Mouse (Mus musculus) heart, embryonic 13.5 days (tissue): ENCODE results near the gene Kpna2. TPM values are rescaled to one million over a fixed set of nuclear protein-coding genes. Genes with fewer than 3 reads are reported as not detected.
"Not testable (repeated sequence)": the region's sequence is repeated elsewhere in the genome, so short reads cannot be mapped to it uniquely, and the experiment has no call there.

Experiments used
- ATAC-seq: fragments of 200-750 bp; cut with Nextera tagmentation; 2 replicates; pipeline ENCODE4 v1.8.0; 2017; ENCODE audit warnings: moderate TSS enrichment; ENCODE audit not compliant: insufficient number of reproducible peaks, low FRiP score, low TSS enrichment; ENCODE audit errors: extremely low read depth
- H3K27ac ChIP-seq: fragments of 300-500 bp; sonication (generic); replicated peaks from 2 replicates; pipeline ENCODE4 v1.5.1; 2015; ENCODE audit warnings: moderate library complexity, mild to moderate bottlenecking, inconsistent platforms
- H3K27me3 ChIP-seq: fragments of 300-500 bp; sonication (generic); replicated peaks from 2 replicates; pipeline ENCODE4 v1.6.1; 2015; ENCODE audit warnings: mild to moderate bottlenecking, inconsistent platforms
- H3K36me3 ChIP-seq: fragments of 300-500 bp; sonication (generic); 2 replicates; pipeline ENCODE4 v1.6.1; 2015; ENCODE audit warnings: mild to moderate bottlenecking, inconsistent platforms
- H3K4me1 ChIP-seq: fragments of 300-500 bp; sonication (generic); 2 replicates; pipeline ENCODE4 v1.6.1; 2015; ENCODE audit warnings: inconsistent platforms
- H3K4me2 ChIP-seq: fragments of 300-500 bp; sonication (generic); 2 replicates; pipeline ENCODE4 v1.6.1; 2015; ENCODE audit warnings: inconsistent platforms, mild to moderate bottlenecking, moderate library complexity
- H3K4me3 ChIP-seq: fragments of 300-500 bp; sonication (generic); 2 replicates; pipeline ENCODE4 v1.5.1; 2015; ENCODE audit warnings: moderate library complexity, mild to moderate bottlenecking, inconsistent platforms
- H3K9ac ChIP-seq: fragments of 300-500 bp; sonication (generic); 2 replicates; pipeline ENCODE4 v1.6.1; 2015; ENCODE audit warnings: inconsistent platforms, mild to moderate bottlenecking, moderate library complexity
- H3K9me3 ChIP-seq: fragments of 300-500 bp; sonication (generic); 2 replicates; pipeline ENCODE4 v1.6.1; 2016; ENCODE audit warnings: inconsistent platforms
- WGBS: fragments of 180-500 bp; shearing (Covaris S2); methylation state at CpG from one replicate; pipeline ENCODE4 v1.1.7; 2015; ENCODE audit warnings: mixed read lengths; 5-methylcytosine and 5-hydroxymethylcytosine counted together
- polyA plus RNA-seq: library from polyadenylated mRNA; unstranded; fragments of >200 nt; fragmentation: Nextera tagmentation; extraction: Ambion mirVana; gene quantifications from 2 replicates; pipeline ENCODE4 v1.2.1, GENCODE M21; 2015

Gene Kpna2
- polyA plus RNA-seq, 1 experiment from 2014 or later, result 281 TPM

- WGBS, result 65% methylated on average over 1 of the region's 1 CpGs
- H3K9me3 ChIP-seq, result peaks cover 3% of the 10 kb centered on the region; the same call in 1 of the 2 replicates
- peaks cover 1% of the 10 kb centered on the region for H3K4me1 ChIP-seq
- 0 out of 2 replicates have a peak, but pooled peaks cover under 1% of the 10 kb centered on the region for H3K27me3 ChIP-seq
- no peak overlapping the region for H3K4me3 ChIP-seq
- H3K9ac ChIP-seq, result no peak overlapping the region
- no peaks in the 10 kb centered on the region for H3K36me3 ChIP-seq
- no peak overlapping the region for H3K27ac ChIP-seq
- ATAC-seq, result no peak
- H3K4me2 ChIP-seq, result no peak overlapping the region
Measured at GRCm38 (mm10) chr11:107016893-107017292, 17.6 kb upstream of the Kpna2 start.

DNA sequence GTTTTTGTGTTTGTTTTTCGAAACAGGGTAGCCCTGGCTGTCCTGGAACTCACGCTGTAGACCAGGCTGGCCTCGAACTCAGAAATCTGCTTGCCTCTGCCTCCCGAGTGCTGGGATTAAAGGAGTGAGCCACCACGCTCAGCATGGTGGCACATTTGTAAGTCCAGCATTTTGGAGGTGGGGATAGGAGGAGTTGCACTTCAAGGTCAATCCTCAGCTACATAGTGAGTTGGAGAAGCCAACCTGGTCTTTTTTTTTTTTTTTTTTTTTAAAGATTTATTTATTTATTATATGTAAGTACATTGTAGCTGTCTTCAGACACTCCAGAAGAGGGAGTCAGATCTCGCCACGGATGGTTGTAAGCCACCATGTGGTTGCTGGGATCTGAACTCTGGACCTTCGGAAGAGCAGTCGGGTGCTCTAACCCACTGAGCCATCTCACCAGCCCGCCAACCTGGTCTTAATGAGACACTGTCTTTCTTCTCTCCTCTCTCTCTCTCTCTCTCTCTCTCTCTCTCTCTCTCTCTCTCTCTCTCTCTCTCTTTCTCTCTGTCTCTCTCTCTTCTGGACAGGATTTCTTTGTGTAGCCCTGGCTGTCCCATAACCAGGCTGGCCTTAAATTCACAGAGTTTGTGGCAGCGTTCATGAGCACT is 16.3 kb upstream of the Kpna2 start:
- H3K36me3 ChIP-seq, H3K4me2 ChIP-seq, H3K27me3 ChIP-seq, H3K27ac ChIP-seq, H3K9ac ChIP-seq, H3K9me3 ChIP-seq, H3K4me1 ChIP-seq, ATAC-seq, H3K4me3 ChIP-seq: not testable (repeated sequence)
- WGBS, result 64% methylated on average over 11 of the region's 11 CpGs

GRCm38 (mm10) chr11:107014597-107015309 is 15.4 kb upstream of the Kpna2 start:
- Histone ChIP-seq H3K4me3 (peak overlapping the region; percentile 26; the same call in 1 of the 2 replicates), H3K27ac (no peak overlapping the region), H3K36me3 (no peaks in the 10 kb centered on the region), H3K9me3 (peaks cover 3% of the 10 kb centered on the region; the same call in 1 of the 2 replicates), H3K27me3 (no peaks in the 10 kb centered on the region), H3K4me2 (peak overlapping the region; percentile 41), H3K9ac (peak overlapping the region; percentile 37; the same call in 1 of the 2 replicates), H3K4me1 (peaks cover 9% of the 10 kb centered on the region)
- ATAC-seq, result no peak
- 33% methylated on average over 14 of the region's 14 CpGs for WGBS

- Histone ChIP-seq H3K4me3 (no peak overlapping the region), H3K9ac (no peak overlapping the region), H3K4me2 (peak overlapping the region; percentile 41; the same call in 1 of the 2 replicates), H3K4me1 (peaks cover 9% of the 10 kb centered on the region), H3K36me3 (no peaks in the 10 kb centered on the region), H3K27ac (no peak overlapping the region), H3K9me3 (peaks cover 3% of the 10 kb centered on the region; the same call in 1 of the 2 replicates), H3K27me3 (no peaks in the 10 kb centered on the region)
- ATAC-seq, result no peak
- WGBS, result 72% methylated on average over 11 of the region's 11 CpGs
Measured at GRCm38 (mm10) chr11:107014020-107014585, 14.8 kb upstream of the Kpna2 start.

DNA sequence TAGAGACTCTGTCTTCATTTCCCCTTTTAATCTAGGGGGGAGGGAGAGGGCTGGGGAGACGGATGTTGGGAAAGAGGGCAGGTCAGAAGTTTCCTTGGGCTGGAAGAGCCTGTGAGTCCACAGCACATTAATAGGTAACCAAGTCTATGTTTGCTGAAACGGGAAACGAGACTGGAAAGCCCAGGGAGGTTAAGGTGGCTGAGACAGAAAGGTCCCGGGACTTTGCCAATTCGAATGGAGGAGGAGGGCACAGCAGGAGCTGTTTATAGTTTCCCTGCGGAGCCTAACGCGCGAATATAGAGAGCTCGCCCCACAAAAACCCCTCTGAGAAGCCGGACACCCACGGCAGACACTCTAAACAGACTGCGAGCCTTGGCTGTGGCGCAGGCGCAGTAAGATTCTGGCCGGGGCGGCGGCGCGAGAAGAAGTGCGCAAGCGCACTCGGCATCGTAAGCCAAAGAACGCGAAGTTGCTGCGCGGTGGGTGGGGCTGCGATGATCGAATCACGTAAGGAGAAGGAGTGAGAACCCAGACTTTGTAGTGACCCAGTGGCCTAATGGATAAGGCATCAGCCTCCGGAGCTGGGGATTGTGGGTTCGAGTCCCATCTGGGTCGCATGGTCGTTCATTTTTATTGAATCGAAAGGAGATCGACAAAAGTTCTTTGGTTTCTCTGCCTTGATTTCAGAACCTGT is 13.1 kb upstream of the Kpna2 start:
- Histone ChIP-seq H3K36me3 (no peaks in the 10 kb centered on the region), H3K4me3 (peak overlapping the region; percentile 66), H3K27me3 (no peaks in the 10 kb centered on the region), H3K4me1 (peaks cover 9% of the 10 kb centered on the region), H3K4me2 (peak overlapping the region; percentile 73), H3K9ac (peak overlapping the region; percentile 89), H3K9me3 (peaks cover 3% of the 10 kb centered on the region; the same call in 1 of the 2 replicates), H3K27ac (peak overlapping the region; percentile 96)
- WGBS, result under 1% methylated on average over 37 of the region's 37 CpGs
- ATAC-seq, result peak; percentile 89

DNA sequence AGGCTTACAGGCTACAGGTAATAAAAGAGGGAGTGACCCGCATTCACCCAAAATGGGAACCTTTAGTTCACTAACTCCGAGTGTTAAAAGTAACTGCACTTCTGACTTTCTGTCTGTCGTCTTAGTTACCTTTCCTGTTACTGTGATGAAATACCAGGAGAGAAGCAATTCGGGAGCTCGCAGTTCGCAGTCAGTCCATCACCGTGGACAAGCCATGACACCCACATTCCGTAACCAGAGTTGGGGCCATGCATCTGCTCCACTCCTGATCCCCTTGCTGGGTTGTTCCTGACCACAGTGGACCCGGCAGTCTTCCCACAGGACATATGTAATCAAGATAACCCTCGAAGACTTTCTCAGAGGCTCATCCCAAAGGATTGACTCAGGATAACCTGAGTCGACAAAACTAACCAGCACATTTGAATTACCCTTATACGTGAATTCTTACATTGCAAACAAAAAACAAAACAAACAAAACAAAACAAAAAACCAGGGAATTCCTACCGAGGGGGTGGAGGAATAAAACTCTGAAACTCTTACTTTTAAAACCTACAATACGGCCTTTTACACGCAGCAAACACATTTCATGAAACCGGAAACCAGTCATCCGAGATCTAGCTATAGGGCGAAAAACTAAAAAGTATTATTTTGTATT is 12.5 kb upstream of the Kpna2 start:
- Histone ChIP-seq H3K9me3 (peaks cover 3% of the 10 kb centered on the region; the same call in 1 of the 2 replicates), H3K4me2 (peak overlapping the region; percentile 73), H3K27ac (peak overlapping the region; percentile 96), H3K4me3 (peak overlapping the region; percentile 66), H3K36me3 (no peaks in the 10 kb centered on the region), H3K27me3 (no peaks in the 10 kb centered on the region), H3K4me1 (peaks cover 9% of the 10 kb centered on the region), H3K9ac (peak overlapping the region; percentile 89)
- WGBS, result 33% methylated on average over 18 of the region's 18 CpGs
- ATAC-seq, result no peak

DNA sequence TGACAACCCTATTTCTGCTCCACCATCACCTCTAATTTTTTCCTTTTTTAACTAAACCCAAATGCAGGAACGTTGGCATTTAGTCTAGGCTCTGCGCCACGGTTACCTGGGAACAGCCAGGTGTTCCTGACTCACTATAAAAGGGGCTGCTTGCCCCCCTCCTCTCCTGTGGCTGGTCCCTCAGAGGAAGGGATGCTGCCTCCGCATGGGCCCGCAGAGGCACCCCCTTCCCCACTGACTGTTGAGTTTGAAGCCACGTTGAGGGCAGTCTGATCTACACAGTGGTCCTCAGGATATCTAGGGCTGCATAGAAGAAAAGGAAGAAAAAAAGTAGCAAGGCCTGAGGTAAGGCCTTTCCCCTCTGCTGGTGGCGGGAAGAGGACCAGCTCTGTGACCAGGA is 11.8 kb upstream of the Kpna2 start:
- H3K4me2 ChIP-seq, result peak overlapping the region; percentile 73; the same call in 1 of the 2 replicates
- H3K4me1 ChIP-seq, result peaks cover 9% of the 10 kb centered on the region
- no peaks in the 10 kb centered on the region for H3K27me3 ChIP-seq
- no peaks in the 10 kb centered on the region for H3K36me3 ChIP-seq
- peaks cover 3% of the 10 kb centered on the region; the same call in 1 of the 2 replicates for H3K9me3 ChIP-seq
- peak overlapping the region; percentile 96; the same call in 1 of the 2 replicates for H3K27ac ChIP-seq
- no peak for ATAC-seq
- H3K9ac ChIP-seq, result no peak overlapping the region; the same call in 1 of the 2 replicates
- no peak overlapping the region for H3K4me3 ChIP-seq
- 69% methylated on average over 7 of the region's 7 CpGs for WGBS

- H3K36me3 ChIP-seq, result no peaks in the 10 kb centered on the region
- no peak overlapping the region for H3K9ac ChIP-seq
- peaks cover 3% of the 10 kb centered on the region; the same call in 1 of the 2 replicates for H3K9me3 ChIP-seq
- ATAC-seq, result no peak
- no peak overlapping the region for H3K27ac ChIP-seq
- WGBS, result 96% methylated on average over 3 of the region's 3 CpGs
- H3K27me3 ChIP-seq, result no peaks in the 10 kb centered on the region
- H3K4me1 ChIP-seq, result peaks cover 9% of the 10 kb centered on the region
- no peak overlapping the region for H3K4me2 ChIP-seq
- H3K4me3 ChIP-seq, result no peak overlapping the region
Measured at GRCm38 (mm10) chr11:107010447-107010846, 11.1 kb upstream of the Kpna2 start.

- no peak for ATAC-seq
- Histone ChIP-seq H3K9me3 (no peaks in the 10 kb centered on the region), H3K4me1 (no peaks in the 10 kb centered on the region), H3K9ac (no peak overlapping the region), H3K27me3 (no peaks in the 10 kb centered on the region), H3K4me2 (no peak overlapping the region), H3K36me3 (no peaks in the 10 kb centered on the region), H3K27ac (no peak overlapping the region), H3K4me3 (no peak overlapping the region)
- 90% methylated on average over 1 of the region's 1 CpGs for WGBS
Measured at GRCm38 (mm10) chr11:107005538-107005937, 6.2 kb upstream of the Kpna2 start.

DNA sequence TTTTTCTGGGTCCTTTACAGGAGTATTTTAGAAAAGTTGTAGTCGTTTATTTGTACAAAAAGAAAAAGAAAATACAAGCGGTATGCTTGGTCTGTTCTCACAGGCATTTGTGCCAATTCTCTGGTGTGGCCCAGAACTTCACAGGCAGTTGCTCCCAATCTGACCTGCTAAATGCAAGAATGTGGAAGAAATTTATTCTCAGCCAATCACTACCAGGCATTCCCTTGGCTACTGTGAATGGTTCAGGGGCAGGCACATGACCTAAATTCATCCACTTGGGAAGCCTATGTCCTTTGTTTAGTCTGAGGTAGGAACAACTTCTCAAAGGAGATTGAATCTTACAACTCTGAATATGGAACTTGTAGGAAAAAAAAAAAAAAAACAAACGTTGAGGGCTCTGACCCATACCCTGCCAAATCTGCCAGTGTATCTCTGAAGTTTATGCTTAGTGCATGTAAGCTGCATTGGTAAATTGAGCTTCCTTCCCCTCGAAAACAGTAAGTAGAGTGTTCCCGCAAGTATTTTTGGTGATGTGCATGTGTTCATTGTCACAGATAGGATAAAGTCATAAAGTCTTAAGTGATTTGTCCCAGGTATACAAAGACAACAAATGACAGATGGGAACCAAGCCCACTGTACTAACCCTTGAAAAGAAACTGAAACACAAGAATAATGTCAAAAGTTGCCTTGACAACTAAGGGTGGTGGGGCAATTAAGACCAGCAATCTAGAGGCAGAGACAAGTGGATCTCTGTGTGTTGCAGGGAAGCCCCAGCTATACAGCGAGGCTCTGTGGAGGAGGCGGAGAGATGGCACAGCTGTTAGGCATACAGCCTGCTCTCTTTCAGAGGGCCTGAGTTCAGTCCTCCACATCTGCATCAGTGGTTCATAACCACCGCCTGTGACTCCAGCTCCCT is 2.7 kb upstream of the Kpna2 start:
- Histone ChIP-seq H3K4me2 (no peak overlapping the region), H3K27me3 (no peaks in the 10 kb centered on the region), H3K4me3 (no peak overlapping the region), H3K36me3 (peaks cover 4% of the 10 kb centered on the region), H3K27ac (0 out of 2 replicates have a peak overlapping the region, but pooled peaks have one; percentile 1), H3K9ac (no peak overlapping the region), H3K9me3 (no peaks in the 10 kb centered on the region), H3K4me1 (peaks cover 5% of the 10 kb centered on the region)
- no peak for ATAC-seq
- 48% methylated on average over 8 of the region's 8 CpGs for WGBS
